Mouse (Mus musculus) kidney, embryonic 14.5 days (tissue): ENCODE measurements around the gene Tmem255b. TPM values are rescaled to one million over a fixed set of nuclear protein-coding genes. Genes with fewer than 3 reads are reported as not detected.

ENCODE experiments used
- ATAC-seq: fragments of 200-750 bp; cut with Nextera tagmentation; 2 replicates; pipeline ENCODE4 v1.8.0; 2017; ENCODE audit warnings: moderate number of reproducible peaks, mild to moderate bottlenecking, moderate TSS enrichment, moderate library complexity; ENCODE audit not compliant: low FRiP score, low TSS enrichment
- H3K27ac ChIP-seq: fragments of 300-500 bp; sonication (generic); 2 replicates; pipeline ENCODE4 v1.5.1; 2014; ENCODE audit warnings: low read depth, mild to moderate bottlenecking, low read length, moderate library complexity, mixed read lengths
- H3K27me3 ChIP-seq: fragments of 300-500 bp; sonication (generic); 2 replicates; pipeline ENCODE4 v1.6.1; 2014; ENCODE audit warnings: mild to moderate bottlenecking, low read length; ENCODE audit not compliant: control insufficient read depth, insufficient read depth
- H3K36me3 ChIP-seq: fragments of 300-500 bp; sonication (generic); 2 replicates; pipeline ENCODE4 v1.6.1; 2014; ENCODE audit warnings: low read length, mixed read lengths; ENCODE audit not compliant: control insufficient read depth, insufficient read depth
- H3K4me1 ChIP-seq: fragments of 300-500 bp; sonication (generic); 2 replicates; pipeline ENCODE4 v1.6.1; 2014; ENCODE audit warnings: low read length, mixed read lengths; ENCODE audit not compliant: control insufficient read depth, insufficient read depth
- H3K4me2 ChIP-seq: fragments of 300-500 bp; sonication (generic); replicated peaks from 2 replicates; pipeline ENCODE4 v1.6.1; 2014; ENCODE audit warnings: low read depth, mild to moderate bottlenecking, low read length
- H3K4me3 ChIP-seq: fragments of 300-500 bp; sonication (generic); 2 replicates; pipeline ENCODE4 v1.5.1; 2014; ENCODE audit warnings: mild to moderate bottlenecking, low read length
- H3K9ac ChIP-seq: fragments of 300-500 bp; sonication (generic); 2 replicates; pipeline ENCODE4 v1.6.1; 2014; ENCODE audit warnings: low read depth, mild to moderate bottlenecking, low read length, moderate library complexity
- H3K9me3 ChIP-seq: fragments of 300-500 bp; sonication (generic); 2 replicates; pipeline ENCODE4 v1.6.1; 2016; ENCODE audit warnings: low read length; ENCODE audit not compliant: control insufficient read depth
- WGBS: fragments of 180-500 bp; shearing (Covaris S2); extraction: QIAGEN DNeasy Blood & Tissue Kit; methylation state at CpG from one replicate; pipeline ENCODE4 v1.1.7; 2014; 5-methylcytosine and 5-hydroxymethylcytosine counted together
- polyA plus RNA-seq: library from polyadenylated mRNA; unstranded; fragments of >200 nt; fragmentation: Nextera tagmentation; extraction: Ambion mirVana; gene quantifications from 2 replicates; pipeline ENCODE4 v1.2.1, GENCODE M21; 2014

The Tmem255b gene
- polyA plus RNA-seq, 1 experiment from 2014 or later, result 0.57 TPM

GRCm38 (mm10) chr8:13411597-13411996 lies 23.4 kb upstream of the Tmem255b start:
- Histone ChIP-seq H3K4me1 (no peaks in the 10 kb centered on the region), H3K4me2 (no peak overlapping the region), H3K27me3 (no peaks in the 10 kb centered on the region), H3K36me3 (no peaks in the 10 kb centered on the region), H3K27ac (no peak overlapping the region), H3K9ac (no peak overlapping the region), H3K9me3 (no peaks in the 10 kb centered on the region), H3K4me3 (no peak overlapping the region)
- 0 out of 2 replicates have a peak, but pooled peaks have one; percentile 20 for ATAC-seq
- WGBS, result 21% methylated on average over 6 of the region's 6 CpGs

DNA sequence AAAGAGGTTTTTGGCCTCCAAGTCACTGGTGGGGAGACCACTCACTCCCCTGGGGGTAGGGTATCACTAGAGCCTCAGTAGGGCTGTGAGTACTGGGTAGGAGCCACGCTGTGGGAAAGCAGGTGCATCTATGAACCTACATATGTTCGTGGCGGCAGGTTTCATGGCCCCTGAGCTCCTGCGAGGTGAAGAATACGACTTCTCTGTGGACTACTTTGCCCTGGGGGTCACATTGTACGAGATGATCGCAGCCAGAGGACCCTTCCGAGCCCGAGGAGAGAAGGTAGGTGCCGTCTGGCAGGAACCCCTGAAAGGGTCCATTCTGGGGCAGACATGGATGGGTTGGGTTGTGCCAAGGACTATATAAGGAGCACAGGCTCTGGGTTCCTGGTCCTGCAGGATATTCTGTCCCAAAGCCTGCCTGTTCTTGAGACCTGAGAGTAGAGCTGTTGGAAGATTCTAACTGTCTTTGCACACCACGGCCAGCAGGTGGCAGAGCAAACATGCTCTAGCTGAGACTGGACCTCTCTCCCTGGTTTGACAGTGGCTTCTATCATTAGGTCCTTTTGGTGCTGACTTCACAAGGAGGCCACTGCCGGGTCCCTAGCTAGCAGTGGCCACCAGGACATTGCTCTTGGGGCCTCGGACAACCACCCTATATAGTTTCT lies 22.0 kb upstream of the Tmem255b start:
- Histone ChIP-seq H3K9ac (no peak overlapping the region), H3K4me3 (no peak overlapping the region), H3K27ac (no peak overlapping the region), H3K36me3 (no peaks in the 10 kb centered on the region), H3K4me2 (no peak overlapping the region), H3K27me3 (no peaks in the 10 kb centered on the region), H3K9me3 (no peaks in the 10 kb centered on the region), H3K4me1 (no peaks in the 10 kb centered on the region)
- 63% methylated on average over 13 of the region's 13 CpGs for WGBS
- 0 out of 2 replicates have a peak, but pooled peaks have one; percentile 14 for ATAC-seq

DNA sequence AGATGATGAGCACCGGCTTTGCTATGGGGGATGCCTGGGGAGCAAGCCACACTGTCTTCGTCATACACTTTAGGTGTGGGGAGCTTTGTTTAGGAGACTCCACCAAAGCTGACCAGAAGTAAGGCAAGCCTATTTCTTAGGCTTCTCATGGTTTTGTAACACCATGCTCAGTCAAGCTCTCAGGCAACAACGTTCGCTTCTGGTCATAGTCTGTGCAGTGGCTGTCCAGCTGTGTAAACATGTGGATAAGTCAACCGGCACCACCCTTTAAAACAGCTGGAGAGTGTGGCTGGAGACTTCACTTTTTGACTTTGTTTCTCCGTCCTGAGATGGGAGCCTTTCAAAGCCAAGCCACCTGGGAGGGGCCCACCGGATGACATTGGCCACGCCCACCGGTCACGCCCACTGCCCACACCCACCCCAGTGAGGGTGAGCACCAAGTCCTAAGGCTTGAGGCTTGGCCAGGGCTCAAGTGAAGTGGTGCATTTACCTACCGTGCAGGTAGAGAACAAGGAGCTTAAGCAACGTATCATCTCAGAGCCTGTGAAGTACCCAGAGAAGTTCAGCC lies 21.1 kb upstream of the Tmem255b start:
- Histone ChIP-seq H3K4me3 (no peak overlapping the region), H3K9ac (no peak overlapping the region), H3K36me3 (no peaks in the 10 kb centered on the region), H3K4me1 (no peaks in the 10 kb centered on the region), H3K9me3 (no peaks in the 10 kb centered on the region), H3K27ac (no peak overlapping the region), H3K27me3 (no peaks in the 10 kb centered on the region), H3K4me2 (no peak overlapping the region)
- 36% methylated on average over 12 of the region's 12 CpGs for WGBS
- ATAC-seq, result peak; percentile 50; the same call in 1 of the 2 replicates

- H3K4me3 ChIP-seq, result no peak overlapping the region
- no peak overlapping the region for H3K27ac ChIP-seq
- H3K36me3 ChIP-seq, result no peaks in the 10 kb centered on the region
- no peaks in the 10 kb centered on the region for H3K27me3 ChIP-seq
- 87% methylated on average over 10 of the region's 10 CpGs for WGBS
- H3K9me3 ChIP-seq, result no peaks in the 10 kb centered on the region
- H3K9ac ChIP-seq, result no peak overlapping the region
- H3K4me1 ChIP-seq, result no peaks in the 10 kb centered on the region
- no peak overlapping the region for H3K4me2 ChIP-seq
- no peak for ATAC-seq
Measured at GRCm38 (mm10) chr8:13415879-13416278, 19.1 kb upstream of the Tmem255b start.

GRCm38 (mm10) chr8:13419111-13419639 lies 15.8 kb upstream of the Tmem255b start:
- Histone ChIP-seq H3K27me3 (no peaks in the 10 kb centered on the region), H3K9me3 (no peaks in the 10 kb centered on the region), H3K36me3 (no peaks in the 10 kb centered on the region), H3K4me1 (no peaks in the 10 kb centered on the region), H3K4me2 (no peak overlapping the region), H3K27ac (no peak overlapping the region), H3K4me3 (no peak overlapping the region), H3K9ac (no peak overlapping the region)
- 76% methylated on average over 2 of the region's 2 CpGs for WGBS
- no peak for ATAC-seq

DNA sequence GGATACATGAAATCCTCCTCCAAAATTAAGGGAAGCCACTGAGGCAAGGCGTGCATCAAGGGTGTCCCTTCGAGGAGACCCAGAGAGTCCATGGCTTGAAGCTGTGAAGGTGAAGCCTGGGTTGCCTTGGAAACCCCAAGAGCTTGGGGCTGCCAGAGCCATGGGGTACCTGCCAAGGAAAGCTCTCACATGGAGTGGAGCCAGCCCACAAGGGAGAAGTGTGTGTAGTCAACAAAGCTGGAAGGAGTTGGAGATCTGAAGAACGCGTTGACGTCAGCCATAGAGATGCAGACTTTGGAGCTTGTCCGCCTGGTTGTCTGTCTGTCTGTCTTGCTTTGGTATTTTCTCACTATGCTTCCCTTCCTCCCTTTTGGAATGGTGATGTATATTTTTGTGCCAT lies 14.0 kb upstream of the Tmem255b start:
- 94% methylated on average over 6 of the region's 6 CpGs for WGBS
- no peaks in the 10 kb centered on the region for H3K36me3 ChIP-seq
- no peaks in the 10 kb centered on the region for H3K27me3 ChIP-seq
- no peaks in the 10 kb centered on the region for H3K9me3 ChIP-seq
- no peak overlapping the region for H3K9ac ChIP-seq
- no peaks in the 10 kb centered on the region for H3K4me1 ChIP-seq
- H3K27ac ChIP-seq, result no peak overlapping the region
- no peak overlapping the region for H3K4me2 ChIP-seq
- H3K4me3 ChIP-seq, result no peak overlapping the region
- ATAC-seq, result no peak

- no peaks in the 10 kb centered on the region for H3K4me1 ChIP-seq
- H3K9ac ChIP-seq, result no peak overlapping the region
- H3K4me3 ChIP-seq, result no peak overlapping the region
- no peaks in the 10 kb centered on the region for H3K27me3 ChIP-seq
- 73% methylated on average over 6 of the region's 6 CpGs for WGBS
- ATAC-seq, result no peak
- no peak overlapping the region for H3K4me2 ChIP-seq
- no peak overlapping the region for H3K27ac ChIP-seq
- no peaks in the 10 kb centered on the region for H3K9me3 ChIP-seq
- H3K36me3 ChIP-seq, result no peaks in the 10 kb centered on the region
Measured at GRCm38 (mm10) chr8:13427351-13427750, 7.6 kb upstream of the Tmem255b start.

DNA sequence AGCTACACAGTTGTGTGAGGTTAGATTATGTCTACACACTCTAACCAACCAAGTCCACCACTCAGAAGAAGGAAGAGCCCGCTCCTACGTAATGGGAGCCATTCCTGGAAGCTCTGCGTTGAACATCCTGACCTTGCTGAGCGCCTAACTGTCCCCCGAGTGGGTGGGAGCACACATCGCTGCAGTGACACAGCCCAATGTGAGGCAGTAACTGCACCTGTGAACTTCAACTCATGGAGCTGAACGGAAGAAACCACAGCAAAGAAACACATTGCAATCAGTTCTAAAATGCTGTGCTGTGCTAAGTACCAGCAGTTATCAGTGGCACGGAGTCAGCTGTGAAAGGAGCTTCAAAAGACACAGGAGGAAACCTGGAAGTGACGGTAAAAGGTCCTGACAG lies 6.8 kb upstream of the Tmem255b start:
- H3K9ac ChIP-seq, result no peak overlapping the region
- H3K27me3 ChIP-seq, result no peaks in the 10 kb centered on the region
- 80% methylated on average over 9 of the region's 9 CpGs for WGBS
- H3K4me1 ChIP-seq, result no peaks in the 10 kb centered on the region
- H3K36me3 ChIP-seq, result no peaks in the 10 kb centered on the region
- H3K27ac ChIP-seq, result no peak overlapping the region
- H3K4me2 ChIP-seq, result no peak overlapping the region
- ATAC-seq, result no peak
- no peaks in the 10 kb centered on the region for H3K9me3 ChIP-seq
- H3K4me3 ChIP-seq, result no peak overlapping the region

DNA sequence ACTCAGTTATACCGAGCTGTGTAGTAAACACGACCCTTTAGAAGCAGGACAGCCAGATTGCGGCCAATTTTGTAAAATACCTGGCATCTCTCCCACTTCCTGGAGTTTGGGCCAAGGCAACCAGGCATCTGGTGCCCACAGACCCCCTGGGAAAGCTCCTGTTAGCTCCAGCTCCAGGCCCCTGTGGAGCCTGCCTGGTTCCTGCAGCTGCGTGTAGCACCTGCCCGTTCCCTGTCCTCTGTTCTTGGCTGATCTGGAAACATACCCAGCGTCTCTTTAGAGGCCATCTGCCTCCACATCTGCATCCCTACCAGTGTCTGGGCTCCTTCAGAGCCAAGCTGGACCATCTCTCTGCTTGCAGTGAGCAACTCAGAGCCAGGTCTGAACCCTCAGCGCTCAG lies 4.6 kb upstream of the Tmem255b start:
- Histone ChIP-seq H3K27me3 (peaks cover 12% of the 10 kb centered on the region), H3K36me3 (no peaks in the 10 kb centered on the region), H3K4me2 (no peak overlapping the region), H3K4me3 (no peak overlapping the region), H3K27ac (no peak overlapping the region), H3K4me1 (no peaks in the 10 kb centered on the region), H3K9me3 (no peaks in the 10 kb centered on the region), H3K9ac (no peak overlapping the region)
- WGBS, result 84% methylated on average over 7 of the region's 7 CpGs
- no peak for ATAC-seq
